Mouse (Mus musculus): ENCODE measurements around the gene Efemp2. TPM values are rescaled to one million over a fixed set of nuclear protein-coding genes. Genes with fewer than 3 reads are reported as not detected.
"Not testable (repeated sequence)": the region's sequence is repeated elsewhere in the genome, so short reads cannot be mapped to it uniquely, and the experiment has no call there.

The Efemp2 gene
- polyA plus RNA-seq, 1 experiment from 2014 or later = 92.3 TPM

- WGBS = 85% methylated on average over 4 of the region's 4 CpGs
- Histone ChIP-seq H3K27me3 (ENCODE audit: insufficient read depth, poor library complexity, severe bottlenecking) (no peaks in the 10 kb centered on the region), H3K9me3 (no peaks in the 10 kb centered on the region), H3K27ac (peak overlapping the region; percentile 97; the same call in 1 of the 2 replicates), H3K4me1 (peaks cover 27% of the 10 kb centered on the region), H3K36me3 (peaks cover 50% of the 10 kb centered on the region), H3K4me3 (peak overlapping the region; percentile 68; the same call in 1 of the 2 replicates)
- no peak for DNase-seq (ENCODE audit: low spot score)
Observed at GRCm38 (mm10) chr19:5486771-5487170, 13.0 kb downstream of the Efemp2 start.

GRCm38 (mm10) chr19:5487768-5488550 is 14.2 kb downstream of the Efemp2 start, which contains the start of gene Mus81:
Gene Mus81, minus strand, starts transcription at chr19:5488402.
- H3K4me3 ChIP-seq = peak within 1 kb of the TSS; percentile 68
- under 1% methylated on average over 39 of the region's 39 CpGs for WGBS
- peaks cover 38% of the 10 kb centered on the region for H3K4me1 ChIP-seq
- peaks cover 50% of the 10 kb centered on the region for H3K36me3 ChIP-seq
- H3K27me3 ChIP-seq (ENCODE audit: insufficient read depth, poor library complexity, severe bottlenecking) = no peaks in the 10 kb centered on the region
- DNase-seq (ENCODE audit: low spot score) = peak; percentile 98
- peak within 1 kb of the TSS; percentile 97 for H3K27ac ChIP-seq
- H3K9me3 ChIP-seq = no peaks in the 10 kb centered on the region

- Histone ChIP-seq H3K9me3 (no peaks in the 10 kb centered on the region), H3K4me1 (peaks cover 43% of the 10 kb centered on the region), H3K27ac (peak overlapping the region; percentile 97), H3K36me3 (peaks cover 50% of the 10 kb centered on the region), H3K4me3 (peak overlapping the region; percentile 68), H3K27me3 (ENCODE audit: insufficient read depth, poor library complexity, severe bottlenecking) (no peaks in the 10 kb centered on the region)
- under 1% methylated on average over 26 of the region's 26 CpGs for WGBS
- peak; percentile 100 for DNase-seq (ENCODE audit: low spot score)
Observed at GRCm38 (mm10) chr19:5488878-5489571, 15.3 kb downstream of the Efemp2 start.

- Histone ChIP-seq H3K4me3 (peak overlapping the region; percentile 86), H3K4me1 (peaks cover 45% of the 10 kb centered on the region), H3K36me3 (peaks cover 49% of the 10 kb centered on the region), H3K27ac (peak overlapping the region; percentile 97)
- H3K9me3 ChIP-seq; DNase-seq (ENCODE audit: low spot score); H3K27me3 ChIP-seq (ENCODE audit: insufficient read depth, poor library complexity, severe bottlenecking): not testable (repeated sequence)
- 51% methylated on average over 10 of the region's 10 CpGs for WGBS
Observed at GRCm38 (mm10) chr19:5489721-5490120, 16.0 kb downstream of the Efemp2 start.

- under 1% methylated on average over 61 of the region's 62 CpGs for WGBS
- H3K4me1 ChIP-seq = peaks cover 45% of the 10 kb centered on the region
- peaks cover 47% of the 10 kb centered on the region for H3K36me3 ChIP-seq
- H3K9me3 ChIP-seq = no peaks in the 10 kb centered on the region
- H3K27ac ChIP-seq = peak within 1 kb of the TSS; percentile 97
- no peaks in the 10 kb centered on the region for H3K27me3 ChIP-seq (ENCODE audit: insufficient read depth, poor library complexity, severe bottlenecking)
- peak; percentile 98 for DNase-seq (ENCODE audit: low spot score)
- peak within 1 kb of the TSS; percentile 86 for H3K4me3 ChIP-seq
Observed at GRCm38 (mm10) chr19:5490313-5490897, 16.7 kb downstream of the Efemp2 start, which contains the start of gene Cfl1. Gene Cfl1, plus strand, starts transcription at chr19:5490455.

GRCm38 (mm10) chr19:5490898-5491708 is 17.3 kb downstream of the Efemp2 start:
- Histone ChIP-seq H3K27me3 (ENCODE audit: insufficient read depth, poor library complexity, severe bottlenecking) (no peaks in the 10 kb centered on the region), H3K9me3 (no peaks in the 10 kb centered on the region), H3K36me3 (peaks cover 47% of the 10 kb centered on the region), H3K27ac (peak overlapping the region; percentile 97), H3K4me1 (peaks cover 42% of the 10 kb centered on the region), H3K4me3 (peak overlapping the region; percentile 86)
- WGBS = under 1% methylated on average over 59 of the region's 59 CpGs
- peak; percentile 95 for DNase-seq (ENCODE audit: low spot score)

GRCm38 (mm10) chr19:5492641-5493040 is 18.9 kb downstream of the Efemp2 start:
- 82% methylated on average over 4 of the region's 4 CpGs for WGBS
- Histone ChIP-seq H3K4me1 (peaks cover 37% of the 10 kb centered on the region), H3K9me3 (no peaks in the 10 kb centered on the region), H3K36me3 (peaks cover 57% of the 10 kb centered on the region), H3K27me3 (ENCODE audit: insufficient read depth, poor library complexity, severe bottlenecking) (no peaks in the 10 kb centered on the region), H3K4me3 (no peak overlapping the region; the same call in 1 of the 2 replicates), H3K27ac (no peak overlapping the region)
- DNase-seq (ENCODE audit: low spot score) = no peak

GRCm38 (mm10) chr19:5493301-5493721 is 19.6 kb downstream of the Efemp2 start:
- H3K36me3 ChIP-seq = peaks cover 64% of the 10 kb centered on the region
- 77% methylated on average over 9 of the region's 9 CpGs for WGBS

GRCm38 (mm10) chr19:5494314-5494713 is 20.6 kb downstream of the Efemp2 start:
- Histone ChIP-seq H3K36me3 (peaks cover 65% of the 10 kb centered on the region), H3K4me1 (peaks cover 29% of the 10 kb centered on the region), H3K27me3 (ENCODE audit: insufficient read depth, poor library complexity, severe bottlenecking) (no peaks in the 10 kb centered on the region), H3K9me3 (no peaks in the 10 kb centered on the region), H3K4me3 (no peak overlapping the region), H3K27ac (no peak overlapping the region)
- DNase-seq (ENCODE audit: low spot score) = no peak
- 85% methylated on average over 3 of the region's 3 CpGs for WGBS

More at GRCm38 (mm10) chr19:5493301-5493721, 19.6 kb downstream of the Efemp2 start:
- H3K4me3 ChIP-seq; H3K27ac ChIP-seq; DNase-seq (ENCODE audit: low spot score); H3K9me3 ChIP-seq; H3K27me3 ChIP-seq (ENCODE audit: insufficient read depth, poor library complexity, severe bottlenecking): not testable (repeated sequence)
- H3K4me1 ChIP-seq = peaks cover 37% of the 10 kb centered on the region

GRCm38 (mm10) chr19:5495353-5496051 is 21.7 kb downstream of the Efemp2 start:
- no peak for DNase-seq (ENCODE audit: low spot score)
- Histone ChIP-seq H3K27ac (peak overlapping the region; percentile 10; the same call in 1 of the 2 replicates), H3K4me3 (no peak overlapping the region), H3K9me3 (no peaks in the 10 kb centered on the region), H3K36me3 (peaks cover 65% of the 10 kb centered on the region), H3K4me1 (peaks cover 28% of the 10 kb centered on the region), H3K27me3 (ENCODE audit: insufficient read depth, poor library complexity, severe bottlenecking) (no peaks in the 10 kb centered on the region)
- WGBS = 79% methylated on average over 12 of the region's 12 CpGs

- DNase-seq (ENCODE audit: low spot score) = no peak
- 87% methylated on average over 16 of the region's 16 CpGs for WGBS
- no peak overlapping the region for H3K27ac ChIP-seq
- no peaks in the 10 kb centered on the region for H3K27me3 ChIP-seq (ENCODE audit: insufficient read depth, poor library complexity, severe bottlenecking)
- H3K36me3 ChIP-seq = peaks cover 65% of the 10 kb centered on the region
- H3K9me3 ChIP-seq = no peaks in the 10 kb centered on the region
- H3K4me1 ChIP-seq = peaks cover 28% of the 10 kb centered on the region
- no peak overlapping the region for H3K4me3 ChIP-seq
Observed at GRCm38 (mm10) chr19:5496052-5496370, 22.3 kb downstream of the Efemp2 start.

All from heart, embryonic 10.5 days (tissue).